Mouse (Mus musculus) intestine, embryonic 15.5 days (tissue): ENCODE measurements around the gene Cherp. TPM values are rescaled to one million over a fixed set of nuclear protein-coding genes. Genes with fewer than 3 reads are reported as not detected.

Experiments
- ATAC-seq: fragments of 200-750 bp; cut with Nextera tagmentation; 2 replicates; pipeline ENCODE4 v1.8.0; 2017; ENCODE audit warnings: moderate TSS enrichment, moderate library complexity
- H3K27ac ChIP-seq: fragments of 300-500 bp; sonication (generic); 2 replicates; pipeline ENCODE4 v1.5.1; 2015; ENCODE audit warnings: mild to moderate bottlenecking, inconsistent platforms
- H3K27me3 ChIP-seq: fragments of 300-500 bp; sonication (generic); replicated peaks from 2 replicates; pipeline ENCODE4 v1.6.1; 2015; ENCODE audit warnings: inconsistent platforms
- H3K36me3 ChIP-seq: fragments of 300-500 bp; sonication (generic); 2 replicates; pipeline ENCODE4 v1.6.1; 2015; ENCODE audit warnings: inconsistent platforms
- H3K4me1 ChIP-seq: fragments of 300-500 bp; sonication (generic); replicated peaks from 2 replicates; pipeline ENCODE4 v1.6.1; 2015; ENCODE audit warnings: inconsistent platforms
- H3K4me2 ChIP-seq: fragments of 300-500 bp; sonication (generic); replicated peaks from 2 replicates; pipeline ENCODE4 v1.6.1; 2015; ENCODE audit warnings: mild to moderate bottlenecking, inconsistent platforms
- H3K4me3 ChIP-seq: fragments of 300-500 bp; sonication (generic); replicated peaks from 2 replicates; pipeline ENCODE4 v1.5.1; 2015; ENCODE audit warnings: inconsistent platforms
- H3K9ac ChIP-seq: fragments of 300-500 bp; sonication (generic); 2 replicates; pipeline ENCODE4 v1.6.1; 2015; ENCODE audit warnings: inconsistent platforms
- H3K9me3 ChIP-seq: fragments of 300-500 bp; sonication (generic); 2 replicates; pipeline ENCODE4 v1.6.1; 2016; ENCODE audit warnings: inconsistent platforms
- WGBS: fragments of 180-500 bp; shearing (Covaris S2); methylation state at CpG from one replicate; pipeline ENCODE4 v1.1.7; 2015; 5-methylcytosine and 5-hydroxymethylcytosine counted together
- polyA plus RNA-seq: library from polyadenylated mRNA; unstranded; fragments of >200 nt; fragmentation: Nextera tagmentation; extraction: Ambion mirVana; gene quantifications from 2 replicates; pipeline ENCODE4 v1.2.1, GENCODE M21; 2015

Cherp gene
- 47.4 and 49.6 TPM in 2 replicates for polyA plus RNA-seq

- WGBS, result under 1% methylated on average over 80 of the region's 80 CpGs
These were observed at the start of gene Cherp for GRCm38 (mm10) chr8:72474826-72475546. Gene Cherp, minus strand, starts transcription at chr8:72475226.

GRCm38 (mm10) chr8:72521888-72522287 lies 46.9 kb upstream of the Cherp start:
- ATAC-seq, result no peak
- H3K4me3 ChIP-seq, result no peak overlapping the region
- no peak overlapping the region for H3K27ac ChIP-seq

More at GRCm38 (mm10) chr8:72474826-72475546, at the start of gene Cherp:
- Histone ChIP-seq H3K4me2 (peak within 1 kb of the TSS; percentile 74), H3K9ac (peak within 1 kb of the TSS; percentile 82), H3K4me1 (peaks cover 13% of the 10 kb centered on the region), H3K27ac (peak within 1 kb of the TSS; percentile 88), H3K27me3 (no peaks in the 10 kb centered on the region), H3K9me3 (no peaks in the 10 kb centered on the region), H3K36me3 (peaks cover 29% of the 10 kb centered on the region), H3K4me3 (peak within 1 kb of the TSS; percentile 72)
- peak; percentile 98 for ATAC-seq

GRCm38 (mm10) chr8:72517421-72517988 lies 42.5 kb upstream of the Cherp start:
- Histone ChIP-seq H3K9ac (no peak overlapping the region), H3K4me2 (no peak overlapping the region), H3K36me3 (no peaks in the 10 kb centered on the region), H3K27me3 (no peaks in the 10 kb centered on the region), H3K27ac (no peak overlapping the region), H3K4me1 (0 out of 2 replicates have a peak, but pooled peaks cover 4% of the 10 kb centered on the region), H3K4me3 (no peak overlapping the region), H3K9me3 (no peaks in the 10 kb centered on the region)
- ATAC-seq, result peak; percentile 57
- WGBS, result 65% methylated on average over 7 of the region's 7 CpGs

More at GRCm38 (mm10) chr8:72521888-72522287, 46.9 kb upstream of the Cherp start:
- H3K9me3 ChIP-seq, result no peaks in the 10 kb centered on the region
- H3K27me3 ChIP-seq, result no peaks in the 10 kb centered on the region
- H3K4me1 ChIP-seq, result 0 out of 2 replicates have a peak, but pooled peaks cover 4% of the 10 kb centered on the region
- no peak overlapping the region for H3K9ac ChIP-seq
- H3K4me2 ChIP-seq, result no peak overlapping the region
- no peaks in the 10 kb centered on the region for H3K36me3 ChIP-seq

GRCm38 (mm10) chr8:72513158-72513557 lies 38.1 kb upstream of the Cherp start:
- no peak overlapping the region for H3K4me3 ChIP-seq
- H3K4me2 ChIP-seq, result no peak overlapping the region
- H3K9me3 ChIP-seq, result no peaks in the 10 kb centered on the region
- H3K9ac ChIP-seq, result no peak overlapping the region
- H3K36me3 ChIP-seq, result no peaks in the 10 kb centered on the region
- ATAC-seq, result no peak
- no peaks in the 10 kb centered on the region for H3K27me3 ChIP-seq
- WGBS, result 75% methylated on average over 1 of the region's 1 CpGs
- H3K4me1 ChIP-seq, result 0 out of 2 replicates have a peak, but pooled peaks cover 2% of the 10 kb centered on the region
- H3K27ac ChIP-seq, result no peak overlapping the region

GRCm38 (mm10) chr8:72512648-72513047 lies 37.6 kb upstream of the Cherp start:
- H3K4me2 ChIP-seq, result no peak overlapping the region
- no peak overlapping the region for H3K4me3 ChIP-seq
- no peaks in the 10 kb centered on the region for H3K4me1 ChIP-seq
- H3K36me3 ChIP-seq, result no peaks in the 10 kb centered on the region
- ATAC-seq, result no peak
- WGBS, result 88% methylated on average over 1 of the region's 1 CpGs
- H3K9ac ChIP-seq, result no peak overlapping the region
- H3K27me3 ChIP-seq, result no peaks in the 10 kb centered on the region
- H3K9me3 ChIP-seq, result no peaks in the 10 kb centered on the region
- H3K27ac ChIP-seq, result no peak overlapping the region

- H3K9ac ChIP-seq, result no peak overlapping the region
- H3K4me1 ChIP-seq, result peaks cover 7% of the 10 kb centered on the region; the same call in 1 of the 2 replicates
- no peaks in the 10 kb centered on the region for H3K36me3 ChIP-seq
- no peak overlapping the region for H3K27ac ChIP-seq
- H3K4me2 ChIP-seq, result no peak overlapping the region
- no peak for ATAC-seq
- 65% methylated on average over 1 of the region's 1 CpGs for WGBS
- H3K27me3 ChIP-seq, result no peaks in the 10 kb centered on the region
- H3K9me3 ChIP-seq, result no peaks in the 10 kb centered on the region
- H3K4me3 ChIP-seq, result no peak overlapping the region
These were observed 32.5 kb upstream of the Cherp start for GRCm38 (mm10) chr8:72507505-72507904.

GRCm38 (mm10) chr8:72504637-72505314 lies 29.8 kb upstream of the Cherp start:
- Histone ChIP-seq H3K9ac (no peak overlapping the region), H3K27ac (no peak overlapping the region), H3K36me3 (no peaks in the 10 kb centered on the region), H3K9me3 (no peaks in the 10 kb centered on the region), H3K4me3 (no peak overlapping the region), H3K27me3 (no peaks in the 10 kb centered on the region), H3K4me1 (peaks cover 7% of the 10 kb centered on the region; the same call in 1 of the 2 replicates), H3K4me2 (no peak overlapping the region)
- ATAC-seq, result no peak

GRCm38 (mm10) chr8:72504137-72504536 lies 29.1 kb upstream of the Cherp start:
- Histone ChIP-seq H3K9ac (no peak overlapping the region), H3K4me3 (no peak overlapping the region), H3K36me3 (no peaks in the 10 kb centered on the region), H3K27me3 (no peaks in the 10 kb centered on the region), H3K4me2 (no peak overlapping the region), H3K27ac (no peak overlapping the region), H3K9me3 (no peaks in the 10 kb centered on the region), H3K4me1 (peaks cover 7% of the 10 kb centered on the region; the same call in 1 of the 2 replicates)
- ATAC-seq, result no peak

GRCm38 (mm10) chr8:72500521-72500931 lies 25.5 kb upstream of the Cherp start:
- H3K4me3 ChIP-seq, result no peak overlapping the region
- no peak overlapping the region for H3K9ac ChIP-seq
- peaks cover 17% of the 10 kb centered on the region for H3K36me3 ChIP-seq
- WGBS, result 93% methylated on average over 1 of the region's 1 CpGs
- no peak overlapping the region for H3K4me2 ChIP-seq
- H3K4me1 ChIP-seq, result peaks cover 5% of the 10 kb centered on the region; the same call in 1 of the 2 replicates
- no peaks in the 10 kb centered on the region for H3K27me3 ChIP-seq
- ATAC-seq, result no peak
- H3K27ac ChIP-seq, result no peak overlapping the region
- H3K9me3 ChIP-seq, result no peaks in the 10 kb centered on the region

GRCm38 (mm10) chr8:72499521-72500284 lies 24.7 kb upstream of the Cherp start:
- no peaks in the 10 kb centered on the region for H3K27me3 ChIP-seq
- no peak overlapping the region for H3K9ac ChIP-seq
- H3K27ac ChIP-seq, result 0 out of 2 replicates have a peak overlapping the region, but pooled peaks have one; percentile 9
- 82% methylated on average over 2 of the region's 2 CpGs for WGBS
- no peak overlapping the region for H3K4me2 ChIP-seq
- H3K9me3 ChIP-seq, result no peaks in the 10 kb centered on the region
- H3K4me1 ChIP-seq, result peaks cover 5% of the 10 kb centered on the region; the same call in 1 of the 2 replicates
- H3K4me3 ChIP-seq, result no peak overlapping the region
- H3K36me3 ChIP-seq, result peaks cover 19% of the 10 kb centered on the region
- 0 out of 2 replicates have a peak, but pooled peaks have one; percentile 36 for ATAC-seq

- ATAC-seq, result no peak
- Histone ChIP-seq H3K36me3 (peaks cover 19% of the 10 kb centered on the region), H3K9ac (no peak overlapping the region), H3K4me3 (no peak overlapping the region), H3K4me2 (no peak overlapping the region), H3K27ac (no peak overlapping the region), H3K9me3 (no peaks in the 10 kb centered on the region), H3K4me1 (peaks cover 7% of the 10 kb centered on the region), H3K27me3 (no peaks in the 10 kb centered on the region)
- WGBS, result 90% methylated on average over 4 of the region's 4 CpGs
These were observed 23.5 kb upstream of the Cherp start for GRCm38 (mm10) chr8:72498527-72498926.

- ATAC-seq, result no peak
- H3K36me3 ChIP-seq, result peaks cover 19% of the 10 kb centered on the region
- no peaks in the 10 kb centered on the region for H3K27me3 ChIP-seq
- H3K4me3 ChIP-seq, result no peak overlapping the region
- no peaks in the 10 kb centered on the region for H3K9me3 ChIP-seq
- H3K4me1 ChIP-seq, result peaks cover 8% of the 10 kb centered on the region
- no peak overlapping the region for H3K27ac ChIP-seq
- H3K9ac ChIP-seq, result no peak overlapping the region
- WGBS, result 70% methylated on average over 1 of the region's 1 CpGs
- no peak overlapping the region for H3K4me2 ChIP-seq
These were observed 22.9 kb upstream of the Cherp start for GRCm38 (mm10) chr8:72497911-72498310.
